Comparison of ENCODE assay signal across 8 mouse cellular contexts in genomic region chr19:18888491-18889116, GRCm38 (mm10).
DNase-seq lines count a peak whose midpoint lies in the region; ATAC-seq and TF ChIP-seq lines count a peak whose summit lies in the region.

No protein-coding gene starts in this region.

- no peaks in the 10 kb centered on the region for H3K9me3 ChIP-seq in heart, embryonic 16.5 days (replicated peaks; ENCODE audit: control insufficient read depth, low read length)
- H3K9me3 ChIP-seq in embryonic facial prominence, embryonic 14.5 days (ENCODE audit: control insufficient read depth, low read length), result no peaks in the 10 kb centered on the region
- no peaks in the 10 kb centered on the region for H3K9me3 ChIP-seq in midbrain, embryonic 15.5 days

- H3K4me1 ChIP-seq in heart, embryonic 16.5 days (ENCODE audit: control insufficient read depth, insufficient read depth, low read length), result 0 out of 2 replicates have a peak, but pooled peaks cover 4% of the 10 kb centered on the region
- H3K4me1 ChIP-seq in embryonic facial prominence, embryonic 14.5 days (ENCODE audit: control insufficient read depth, insufficient read depth, low read length), result peaks cover 5% of the 10 kb centered on the region
- H3K4me1 ChIP-seq in midbrain, embryonic 15.5 days, result peaks cover 20% of the 10 kb centered on the region

- no peak for TF ChIP-seq CTCF in layer of hippocampus, adult 2 months (conservative IDR thresholded peaks at IDR 0.05)

- H3K9ac ChIP-seq in heart, embryonic 16.5 days (ENCODE audit: low read length), result peak overlapping the region; percentile 33; the same call in 1 of the 2 replicates
- no peak overlapping the region for H3K9ac ChIP-seq in embryonic facial prominence, embryonic 14.5 days (ENCODE audit: low read depth, low read length)
- H3K9ac ChIP-seq in midbrain, embryonic 15.5 days, result peak overlapping the region; percentile 21; the same call in 1 of the 2 replicates

- no peaks in the 10 kb centered on the region for H3K36me3 ChIP-seq in heart, embryonic 16.5 days (ENCODE audit: control insufficient read depth, insufficient read depth)
- H3K36me3 ChIP-seq in embryonic facial prominence, embryonic 14.5 days (ENCODE audit: control insufficient read depth, insufficient read depth, low read length), result no peaks in the 10 kb centered on the region
- no peaks in the 10 kb centered on the region for H3K36me3 ChIP-seq in midbrain, embryonic 15.5 days (replicated peaks)

- WGBS in heart, embryonic 16.5 days, result 41% methylated on average over 13 of the region's 13 CpGs
- 23% methylated on average over 13 of the region's 13 CpGs for WGBS in embryonic facial prominence, embryonic 14.5 days
- WGBS in midbrain, embryonic 15.5 days, result 3% methylated on average over 13 of the region's 13 CpGs

- peak overlapping the region; percentile 38 for H3K4me3 ChIP-seq in heart, embryonic 16.5 days (ENCODE audit: low read length)
- H3K4me3 ChIP-seq in embryonic facial prominence, embryonic 14.5 days (ENCODE audit: low read depth, low read length), result peak overlapping the region; percentile 14
- H3K4me3 ChIP-seq in layer of hippocampus, adult 2 months, result peak overlapping the region; percentile 47
- H3K4me3 ChIP-seq in midbrain, embryonic 15.5 days, result peak overlapping the region; percentile 34

- DNase-seq in heart, adult 9 months (ENCODE audit: low spot score in 2 of 2), result no peak
- DNase-seq in embryonic facial prominence, embryonic 14.5 days (ENCODE audit: low spot score), result no peak
- DNase-seq in layer of hippocampus, adult 2 months (ENCODE audit: low spot score in 2 of 2), result peak; percentile 20 to 60
- DNase-seq in gastrocnemius, postnatal 25 days, result no peak
- DNase-seq in lung, postnatal 10 days, result no peak

- peak overlapping the region; percentile 59 for H3K4me2 ChIP-seq in heart, embryonic 16.5 days (ENCODE audit: low read depth, low read length)
- H3K4me2 ChIP-seq in embryonic facial prominence, embryonic 14.5 days (ENCODE audit: low read depth, low read length), result peak overlapping the region; percentile 53
- peak overlapping the region; percentile 45 for H3K4me2 ChIP-seq in midbrain, embryonic 15.5 days

- no peak for ATAC-seq in heart, embryonic 16.5 days (replicated peaks; ENCODE audit: extremely low read depth, insufficient read depth, low FRiP score)
- no peak for ATAC-seq in embryonic facial prominence, embryonic 14.5 days (ENCODE audit: low read depth)
- peak; percentile 78 for ATAC-seq in midbrain, embryonic 15.5 days (replicated peaks)
- ATAC-seq in megakaryocyte, adult 5-6 weeks (ENCODE audit: poor library complexity, severe bottlenecking), result no peak

- no peaks in the 10 kb centered on the region for H3K27me3 ChIP-seq in heart, embryonic 16.5 days (ENCODE audit: control insufficient read depth, insufficient read depth, low read length)
- no peaks in the 10 kb centered on the region for H3K27me3 ChIP-seq in embryonic facial prominence, embryonic 14.5 days (replicated peaks; ENCODE audit: control insufficient read depth, insufficient read depth, low read length)
- no peaks in the 10 kb centered on the region for H3K27me3 ChIP-seq in midbrain, embryonic 15.5 days (replicated peaks)

- no peak overlapping the region for H3K27ac ChIP-seq in heart, embryonic 16.5 days (ENCODE audit: low read length)
- H3K27ac ChIP-seq in embryonic facial prominence, embryonic 14.5 days (replicated peaks; ENCODE audit: low read depth, low read length), result no peak overlapping the region
- H3K27ac ChIP-seq in layer of hippocampus, adult 2 months, result peak overlapping the region; percentile 89
- H3K27ac ChIP-seq in midbrain, embryonic 15.5 days, result peak overlapping the region; percentile 72

Comparison
In these comparisons a context has a peak if more than half of its experiments do, and no peak if none do; other contexts are left out.
1. H3K27ac ChIP-seq: peak in layer of hippocampus, adult 2 months (single experiment) and midbrain, embryonic 15.5 days (single experiment); none in heart, embryonic 16.5 days (single experiment) and embryonic facial prominence, embryonic 14.5 days (single experiment).
2. DNase-seq: peak in layer of hippocampus, adult 2 months (2 of 2); none in heart, adult 9 months (0 of 2), embryonic facial prominence, embryonic 14.5 days (single experiment), gastrocnemius, postnatal 25 days (single experiment) and lung, postnatal 10 days (single experiment).
3. Peak in every context shown above with its lines, with median percentiles within 50 percentile points of each other: H3K4me2 ChIP-seq and H3K4me3 ChIP-seq.